Mouse (Mus musculus) cerebellum, adult 2 months (tissue): ENCODE results near the gene Grb7.

Experiments used
- CTCF ChIP-seq: fragments of 200-500 bp; IDR thresholded peaks from 2 replicates; pipeline ENCODE4 v1.5.1; 2011; ENCODE audit warnings: low read depth, mild to moderate bottlenecking, control low read depth, low read length, moderate library complexity, borderline replicate concordance; ENCODE audit not compliant: insufficient read depth
- POLR2A ChIP-seq: fragments of 200-500 bp; IDR thresholded peaks from 2 replicates; pipeline ENCODE4 v1.6.1; 2011; ENCODE audit warnings: low read length, control low read depth, borderline replicate concordance; ENCODE audit not compliant: insufficient read depth

DNA sequence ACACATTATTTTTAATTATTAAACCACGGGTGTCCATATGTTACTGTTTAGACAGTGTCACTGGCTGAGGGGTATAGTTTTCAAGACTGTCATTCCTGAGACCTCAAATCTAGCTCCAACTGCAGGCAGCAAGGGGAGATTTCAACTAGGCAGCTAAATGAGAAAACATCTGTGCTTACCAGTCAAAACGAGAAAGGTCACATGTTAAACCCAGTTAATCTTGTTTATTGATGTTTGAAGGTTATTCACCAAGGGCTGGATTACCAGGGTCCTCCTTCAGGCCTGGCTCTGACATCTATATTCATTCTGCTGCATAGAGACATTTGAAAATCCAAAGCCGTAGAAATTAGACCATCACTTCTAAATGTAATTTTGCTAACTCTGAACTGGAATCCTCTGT, 58.7 kb downstream of the Grb7 start:
- no peak for TF ChIP-seq POLR2A
- no peak for TF ChIP-seq CTCF
